Mouse (Mus musculus) bone marrow macrophage, adult 2 months (primary cell): ENCODE results near the gene Ranbp3l.

ENCODE experiments used
- CTCF ChIP-seq: IDR thresholded peaks from 2 replicates; pipeline ENCODE4 v1.5.1; 2012; ENCODE audit warnings: low read depth, mild to moderate bottlenecking, low read length, moderate library complexity
- POLR2A ChIP-seq: IDR thresholded peaks from 2 replicates; pipeline ENCODE4 v1.6.1; 2012; ENCODE audit warnings: mild to moderate bottlenecking, low read depth, low read length, borderline replicate concordance

- TF ChIP-seq CTCF (no peak), POLR2A (no peak)
Measured at GRCm38 (mm10) chr15:9078481-9079300, 110.9 kb downstream of the Ranbp3l start.
